Mouse (Mus musculus) olfactory bulb, adult 2 months (tissue): ENCODE measurements around the gene Cstf3.

Experiments
- CTCF ChIP-seq: fragments of 200-500 bp; IDR thresholded peaks from 2 replicates; pipeline ENCODE4 v1.5.1; 2012; ENCODE audit warnings: low read depth, mild to moderate bottlenecking, low read length, moderate library complexity; ENCODE audit not compliant: insufficient read depth
- POLR2A ChIP-seq: fragments of 200-500 bp; IDR thresholded peaks from 2 replicates; pipeline ENCODE4 v1.6.1; 2012; ENCODE audit warnings: mild to moderate bottlenecking, low read depth, low read length, moderate library complexity; ENCODE audit not compliant: insufficient read depth

DNA sequence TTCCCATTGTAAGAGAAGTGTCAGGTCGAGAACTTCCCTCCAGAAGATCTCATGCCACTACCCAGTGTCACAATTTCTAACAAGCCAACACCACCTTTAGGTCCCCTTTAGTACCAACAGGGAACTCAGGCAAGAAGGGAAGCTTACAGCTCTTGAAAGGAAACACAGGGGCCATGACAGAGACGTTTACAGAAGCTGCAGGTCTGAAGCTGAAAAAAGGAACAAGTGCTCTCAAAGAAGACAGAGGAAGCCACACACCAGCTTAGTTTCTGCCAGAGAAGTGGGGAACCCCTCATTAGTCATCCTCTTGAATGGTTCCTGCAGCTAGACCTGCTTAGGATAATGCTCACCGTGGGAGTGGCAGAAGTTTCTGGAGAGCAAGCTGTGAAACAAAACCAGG lies 96.9 kb downstream of the Cstf3 start:
- no peak for TF ChIP-seq CTCF
- no peak for TF ChIP-seq POLR2A
